Mouse (Mus musculus) layer of hippocampus, postnatal 25 days (tissue): ENCODE results near the gene Smok3b. TPM values are rescaled to one million over a fixed set of nuclear protein-coding genes. Genes with fewer than 3 reads are reported as not detected.

Source experiments
- DNase-seq, 2 experiments: peaks; one replicate each; pipeline ENCODE4 v3.0.0; 2022; ENCODE audit warnings: mixed read lengths in 2 of 2, low spot score in 1 of 2; ENCODE audit errors: extremely low spot score in 1 of 2
- total RNA-seq, 2 experiments: library from RNA; stranded (reverse); gene quantifications; 2 replicates each; pipeline ENCODE4 v1.2.3; 2021

Smok3b gene
- total RNA-seq, 2 experiments from 2014 or later = not detected

GRCm38 (mm10) chr5:138084996-138085395, 63.8 kb downstream of the Smok3b start, which contains the start of gene Zkscan1:
Gene Zkscan1, plus strand, starts transcription at chr5:138085084.
- peak; percentile 59 to 63 for DNase-seq

- DNase-seq = peak in 1 of 2 experiments; percentile 11
Observed at GRCm38 (mm10) chr5:138085421-138085911, 64.2 kb downstream of the Smok3b start.

- no peak for DNase-seq
Observed at GRCm38 (mm10) chr5:138086842-138087241, 65.6 kb downstream of the Smok3b start.

- no peak for DNase-seq
Observed at GRCm38 (mm10) chr5:138088366-138088765, 67.1 kb downstream of the Smok3b start.

- no peak for DNase-seq
Observed at GRCm38 (mm10) chr5:138089108-138089551, 67.9 kb downstream of the Smok3b start.

GRCm38 (mm10) chr5:138090271-138090670, 69.0 kb downstream of the Smok3b start:
- DNase-seq = no peak

- no peak for DNase-seq
Observed at GRCm38 (mm10) chr5:138090737-138091136, 69.5 kb downstream of the Smok3b start.

GRCm38 (mm10) chr5:138092771-138093170, 71.5 kb downstream of the Smok3b start:
- DNase-seq = no peak

GRCm38 (mm10) chr5:138094474-138094873, 73.2 kb downstream of the Smok3b start:
- DNase-seq = no peak

Other genes with a start within 250 kb of the Smok3b start
- gene Ppp1r35, start 242.6 kb upstream of the Smok3b start, total RNA-seq = 10 to 100 TPM; 24.7 to 26.2 TPM
- gene Mepce, start 233.8 kb upstream of the Smok3b start, total RNA-seq = 10 to 100 TPM; 40.1 to 42.8 TPM
- 1 to 10 TPM; 6.1 to 6.2 TPM for gene Zcwpw1, start 233.6 kb upstream of the Smok3b start, total RNA-seq
- under 1 TPM; 0.82 to 0.91 TPM for gene Pilra, start 185.1 kb upstream of the Smok3b start, total RNA-seq
- not detected for gene Pilrb1, start 163.3 kb upstream of the Smok3b start, total RNA-seq
- gene Pilrb2, start 149.6 kb upstream of the Smok3b start, total RNA-seq = not detected
- under 1 TPM; 0.17 to 0.28 TPM for gene Cyp3a13, start 99.8 kb upstream of the Smok3b start, total RNA-seq
- 10 to 100 TPM; 28.5 to 31.3 TPM for gene Gjc3, start 58.3 kb upstream of the Smok3b start, total RNA-seq
- gene Azgp1, start 39.9 kb upstream of the Smok3b start, total RNA-seq = not detected
- not detected for gene Smok3a, start 168 bp upstream of the Smok3b start, total RNA-seq
- gene Smok3c, start 31.8 kb downstream of the Smok3b start, total RNA-seq = not detected
- 10 to 100 TPM; 40.4 to 43.3 TPM for gene Zkscan1, start 63.7 kb downstream of the Smok3b start, total RNA-seq
- gene Zscan21, start 95.5 kb downstream of the Smok3b start, total RNA-seq = 10 to 100 TPM; 14.1 to 16.7 TPM
- gene Zfp113, start 134.3 kb downstream of the Smok3b start, total RNA-seq = 10 to 100 TPM; 12.8 to 15.3 TPM
- 100 to 1,000 TPM; 136 to 143 TPM for gene Cops6, start 139.6 kb downstream of the Smok3b start, total RNA-seq
- 10 to 100 TPM; 22.8 to 26.7 TPM for gene Ap4m1, start 150.6 kb downstream of the Smok3b start, total RNA-seq
- 10 to 100 TPM; 18.3 to 19.3 TPM for gene Mcm7, start 151.0 kb downstream of the Smok3b start, total RNA-seq
- 10 to 100 TPM; 40.5 to 42.7 TPM for gene Taf6, start 166.0 kb downstream of the Smok3b start, total RNA-seq
- gene Cnpy4, start 166.1 kb downstream of the Smok3b start, total RNA-seq = 10 to 100 TPM; 15.7 to 16.1 TPM
- 10 to 100 TPM in 1 of 2 experiments, 1 to 10 TPM in 1; 9.1 to 10.1 TPM for gene Mblac1, start 172.9 kb downstream of the Smok3b start, total RNA-seq
- gene Nxpe5, start 204.5 kb downstream of the Smok3b start, total RNA-seq = not detected
- 10 to 100 TPM; 55.9 to 58.9 TPM for gene Lamtor4, start 234.1 kb downstream of the Smok3b start, total RNA-seq
- 10 to 100 TPM; 69.3 to 75.7 TPM for gene BC037034, start 242.6 kb downstream of the Smok3b start, total RNA-seq